Mouse (Mus musculus) CH12.LX (cell line): ENCODE measurements around the gene Gm8300. TPM values are rescaled to one million over a fixed set of nuclear protein-coding genes. Genes with fewer than 3 reads are reported as not detected.

Source experiments
- polyA plus RNA-seq: library from polyadenylated mRNA; unstranded; fragments of >175 nt; gene quantifications from 2 replicates; pipeline ENCODE4 v1.2.1, GENCODE M21; 2012; ENCODE audit warnings: low read depth; ENCODE audit not compliant: insufficient read length
- total RNA-seq, 2 experiments: library from RNA; depleted of rRNA; stranded (reverse); fragments of 300-350 nt in 1 of 2; fragments of >200 nt in 1 of 2; gene quantifications; 2 replicates each; pipeline ENCODE4 v1.2.3; 2012 to 2014

Gene Gm8300
- total and polyA plus RNA-seq, 3 experiments = 0.04 TPM; not detected in 2

Other genes starting within 250 kb of the Gm8300 start
- 32.1 and 33.7 TPM in 2 replicates for gene Vipas39, start 248.1 kb upstream of the Gm8300 start, total RNA-seq (2012; rRNA removed)
- gene Vipas39, start 248.1 kb upstream of the Gm8300 start, total RNA-seq (2014; rRNA removed) = 44.4 and 47.2 TPM in 2 replicates
- 27.9 and 30.2 TPM in 2 replicates for gene Vipas39, start 248.1 kb upstream of the Gm8300 start, polyA plus RNA-seq
- gene Ahsa1, start 247.8 kb upstream of the Gm8300 start, total RNA-seq (2012; rRNA removed) = 288 and 397 TPM in 2 replicates
- 456 and 483 TPM in 2 replicates for gene Ahsa1, start 247.8 kb upstream of the Gm8300 start, total RNA-seq (2014; rRNA removed)
- 392 and 523 TPM in 2 replicates for gene Ahsa1, start 247.8 kb upstream of the Gm8300 start, polyA plus RNA-seq
- gene Ism2, start 214.6 kb upstream of the Gm8300 start, total RNA-seq (2012; rRNA removed) = 0.08 TPM in 2 replicates
- gene Ism2, start 214.6 kb upstream of the Gm8300 start, total RNA-seq (2014; rRNA removed) = not detected in 2 replicates
- 0.16 TPM in 1 of 2 replicates, not detected in the other for gene Ism2, start 214.6 kb upstream of the Gm8300 start, polyA plus RNA-seq
- 37.1 and 37.4 TPM in 2 replicates for gene Sptlc2, start 126.0 kb upstream of the Gm8300 start, total RNA-seq (2012; rRNA removed)
- gene Sptlc2, start 126.0 kb upstream of the Gm8300 start, total RNA-seq (2014; rRNA removed) = 49.2 and 56.5 TPM in 2 replicates
- gene Sptlc2, start 126.0 kb upstream of the Gm8300 start, polyA plus RNA-seq = 68.6 and 72.2 TPM in 2 replicates
- gene Slirp, start 70.4 kb upstream of the Gm8300 start, total RNA-seq (2012; rRNA removed) = 117 and 159 TPM in 2 replicates
- 138 and 180 TPM in 2 replicates for gene Slirp, start 70.4 kb upstream of the Gm8300 start, total RNA-seq (2014; rRNA removed)
- 261 and 271 TPM in 2 replicates for gene Slirp, start 70.4 kb upstream of the Gm8300 start, polyA plus RNA-seq
- 26.8 and 31.7 TPM in 2 replicates for gene Alkbh1, start 70.3 kb upstream of the Gm8300 start, total RNA-seq (2012; rRNA removed)
- 39.1 and 54.1 TPM in 2 replicates for gene Alkbh1, start 70.3 kb upstream of the Gm8300 start, total RNA-seq (2014; rRNA removed)
- 32.8 and 37.3 TPM in 2 replicates for gene Alkbh1, start 70.3 kb upstream of the Gm8300 start, polyA plus RNA-seq
- 78.0 and 93.6 TPM in 2 replicates for gene Snw1, start 42.0 kb upstream of the Gm8300 start, total RNA-seq (2012; rRNA removed)
- 116 and 126 TPM in 2 replicates for gene Snw1, start 42.0 kb upstream of the Gm8300 start, total RNA-seq (2014; rRNA removed)
- gene Snw1, start 42.0 kb upstream of the Gm8300 start, polyA plus RNA-seq = 96.8 and 113 TPM in 2 replicates
- not detected in 2 replicates for gene Gm5788, start 19.6 kb upstream of the Gm8300 start, total RNA-seq (2012; rRNA removed)
- not detected in 2 replicates for gene Gm5788, start 19.6 kb upstream of the Gm8300 start, total RNA-seq (2014; rRNA removed)
- gene Gm5788, start 19.6 kb upstream of the Gm8300 start, polyA plus RNA-seq = not detected in 2 replicates
- gene Oog1, start 88.4 kb downstream of the Gm8300 start, total RNA-seq (2012; rRNA removed) = not detected in 2 replicates
- not detected in 2 replicates for gene Oog1, start 88.4 kb downstream of the Gm8300 start, total RNA-seq (2014; rRNA removed)
- gene Oog1, start 88.4 kb downstream of the Gm8300 start, polyA plus RNA-seq = not detected in 2 replicates
- 0.08 TPM in 1 of 2 replicates, not detected in the other for gene Gm4027, start 104.6 kb downstream of the Gm8300 start, total RNA-seq (2012; rRNA removed)
- gene Gm4027, start 104.6 kb downstream of the Gm8300 start, total RNA-seq (2014; rRNA removed) = not detected in 2 replicates
- not detected in 2 replicates for gene Gm4027, start 104.6 kb downstream of the Gm8300 start, polyA plus RNA-seq
- not detected in 2 replicates for gene Gm16381, start 130.3 kb downstream of the Gm8300 start, total RNA-seq (2012; rRNA removed)
- not detected in 2 replicates for gene Gm16381, start 130.3 kb downstream of the Gm8300 start, total RNA-seq (2014; rRNA removed)
- not detected in 2 replicates for gene Gm16381, start 130.3 kb downstream of the Gm8300 start, polyA plus RNA-seq